Mouse (Mus musculus): ENCODE measurements around the gene Gsk3a.

Gene Gsk3a

DNA sequence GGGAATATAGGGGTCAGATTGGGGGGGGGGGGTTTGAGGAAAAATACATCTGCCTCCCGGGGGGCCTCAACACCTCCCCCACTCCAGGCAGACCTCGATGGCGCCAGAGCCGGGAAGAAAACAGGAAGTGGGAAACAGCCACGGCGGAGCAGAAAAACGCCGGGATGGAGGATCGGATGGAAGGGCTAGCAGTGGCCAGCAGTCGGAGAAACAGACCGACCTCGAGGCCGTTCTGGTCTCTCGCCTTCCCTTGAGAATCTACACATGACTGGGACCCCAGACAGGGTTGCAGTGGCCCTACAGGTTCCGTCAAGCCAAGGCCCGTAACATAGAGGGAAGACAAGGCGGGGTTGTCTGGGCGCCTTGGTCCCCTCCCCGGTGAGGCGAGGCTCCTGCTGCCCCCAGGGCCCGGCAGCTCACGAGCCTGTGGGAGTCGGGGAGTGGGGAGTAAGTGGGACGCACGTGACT lies 11.2 kb upstream of the Gsk3a start:
- no peak for DNase-seq

GRCm38 (mm10) chr7:25248018-25248647 lies 10.5 kb upstream of the Gsk3a start:
- peak; percentile 79 for DNase-seq

GRCm38 (mm10) chr7:25247498-25247897 lies 9.8 kb upstream of the Gsk3a start:
- no peak for DNase-seq

GRCm38 (mm10) chr7:25246759-25247137 lies 9.1 kb upstream of the Gsk3a start:
- DNase-seq = peak; percentile 56

- DNase-seq = peak; percentile 43
These were observed 8.6 kb upstream of the Gsk3a start for GRCm38 (mm10) chr7:25246079-25246758.

DNA sequence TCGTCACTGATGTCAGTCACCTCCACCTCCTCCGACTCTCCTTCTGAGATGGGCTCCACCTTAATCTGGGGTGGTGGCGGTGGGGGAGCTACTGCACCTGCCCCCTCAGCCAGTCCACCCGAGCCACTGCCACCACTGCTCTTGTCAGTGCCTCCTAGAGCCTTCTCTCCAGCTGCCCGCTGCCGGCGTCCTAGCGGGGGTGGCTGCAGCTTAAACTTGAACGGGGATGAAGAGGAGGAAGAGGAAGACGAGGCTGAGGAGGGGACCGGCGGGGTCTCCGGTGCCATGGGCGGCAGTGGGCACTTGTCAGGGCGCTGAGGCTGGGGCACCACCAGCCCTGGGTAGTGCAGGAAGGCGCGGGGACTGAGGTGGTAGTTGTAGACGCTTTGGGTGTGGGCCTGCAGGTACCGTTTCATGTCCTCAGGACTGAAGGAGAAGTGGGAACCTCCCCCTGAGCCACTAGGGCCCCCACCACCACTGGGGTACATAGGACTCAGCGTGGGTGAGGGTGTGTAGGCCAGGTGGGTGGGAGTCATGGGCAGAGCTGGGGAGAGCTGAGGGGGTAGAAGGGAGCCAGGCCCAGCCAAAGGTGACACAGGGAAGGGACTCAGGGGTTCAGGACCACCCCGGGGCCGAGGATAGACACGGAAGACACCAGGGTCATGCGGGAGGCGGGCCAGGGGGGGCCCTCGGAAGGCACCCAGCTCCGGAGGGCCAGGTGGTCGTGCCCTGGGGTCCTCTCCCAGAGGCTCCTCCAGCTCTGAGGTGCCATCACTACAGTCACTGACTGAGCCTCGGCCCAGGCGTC lies 7.1 kb upstream of the Gsk3a start:
- DNase-seq = no peak

- no peak for DNase-seq
These were observed 5.7 kb upstream of the Gsk3a start for GRCm38 (mm10) chr7:25243361-25243760.

GRCm38 (mm10) chr7:25241062-25241461 lies 3.4 kb upstream of the Gsk3a start:
- peak; percentile 82 for DNase-seq

DNA sequence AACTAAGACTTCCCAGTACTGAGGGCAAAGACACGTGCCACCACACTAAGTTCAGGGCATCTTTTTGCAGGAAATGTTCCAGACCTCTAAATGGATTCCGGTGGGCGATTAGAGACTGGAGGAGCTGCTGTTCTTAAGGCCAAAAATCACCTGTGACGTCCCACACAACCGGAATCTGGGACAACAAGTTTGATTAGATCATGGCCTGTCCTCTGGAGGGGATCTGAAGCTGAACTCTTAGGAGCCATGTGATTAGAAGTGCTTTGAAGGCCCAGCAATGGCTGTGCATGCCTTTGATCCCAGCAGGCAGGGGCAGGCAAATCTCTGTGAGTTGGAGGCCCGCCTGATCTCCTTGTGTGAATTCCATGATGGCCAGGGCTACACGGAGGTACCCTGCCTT lies 3.0 kb upstream of the Gsk3a start:
- DNase-seq = no peak

GRCm38 (mm10) chr7:25238829-25239623 lies 1.4 kb upstream of the Gsk3a start:
- peak; percentile 96 for DNase-seq

- peak; percentile 99 for DNase-seq
These were observed 510 bp upstream of the Gsk3a start for GRCm38 (mm10) chr7:25238015-25238706.

DNA sequence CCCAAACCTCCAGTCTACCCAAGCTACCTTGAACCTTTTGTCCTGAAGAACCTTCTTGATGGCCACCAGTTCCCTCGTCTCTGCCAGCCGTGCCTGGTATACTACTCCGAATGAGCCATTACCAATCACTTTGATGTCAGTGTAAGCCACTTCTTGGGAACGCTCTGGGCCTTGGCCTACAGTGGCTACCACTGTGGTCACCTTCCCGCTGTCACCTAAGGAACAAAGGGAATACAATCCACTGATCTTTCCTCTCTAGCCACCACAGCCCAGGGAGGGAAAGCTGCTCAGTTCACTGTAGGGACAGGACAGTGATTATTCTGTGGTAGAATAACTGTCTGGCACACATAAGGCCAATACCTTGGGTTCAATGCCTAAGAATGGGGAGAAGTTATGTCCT lies 2.1 kb downstream of the Gsk3a start:
- no peak for DNase-seq

- DNase-seq = no peak
These were observed 4.6 kb downstream of the Gsk3a start for GRCm38 (mm10) chr7:25233061-25233460.

GRCm38 (mm10) chr7:25232101-25232648 lies 5.5 kb downstream of the Gsk3a start:
- peak; percentile 12 for DNase-seq

- no peak for DNase-seq
These were observed 6.9 kb downstream of the Gsk3a start for GRCm38 (mm10) chr7:25230690-25231285.

DNA sequence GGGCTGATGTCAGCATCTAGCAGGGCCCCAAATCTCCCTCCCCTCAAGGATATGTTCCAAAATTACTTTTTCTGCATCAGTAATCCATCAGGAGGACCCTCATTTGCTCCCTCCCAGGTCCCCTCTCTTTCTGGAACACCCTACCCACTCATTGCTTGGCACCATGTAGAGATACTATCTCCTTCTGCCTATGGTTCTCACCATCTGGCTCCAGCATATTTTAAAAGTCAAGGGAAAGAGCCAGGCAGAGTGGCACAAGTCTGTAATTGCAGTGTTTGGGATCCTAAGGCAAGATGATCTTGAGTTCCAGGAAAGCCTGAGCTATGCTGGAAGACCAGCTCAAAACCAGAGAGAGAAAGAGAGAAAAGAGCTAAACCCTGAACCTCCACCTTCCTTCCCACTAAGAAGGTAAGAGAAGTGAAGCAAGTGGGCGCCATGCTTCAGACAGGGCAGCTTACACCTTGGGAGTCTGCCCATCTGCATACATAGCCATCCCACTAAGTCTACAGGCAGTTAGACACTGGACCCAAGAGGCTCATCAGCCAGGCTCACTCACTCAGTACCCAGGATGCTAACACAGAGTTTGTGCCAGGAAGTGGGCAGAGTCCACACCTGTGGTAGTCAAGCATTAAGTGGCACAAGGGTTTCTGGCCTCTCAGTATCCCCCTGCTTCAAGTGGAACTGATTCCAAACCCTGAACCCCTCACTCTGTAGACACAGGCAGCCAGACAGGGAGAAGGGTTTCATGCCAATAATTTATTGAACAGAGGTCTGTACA lies 9.9 kb downstream of the Gsk3a start:
- no peak for DNase-seq

DNA sequence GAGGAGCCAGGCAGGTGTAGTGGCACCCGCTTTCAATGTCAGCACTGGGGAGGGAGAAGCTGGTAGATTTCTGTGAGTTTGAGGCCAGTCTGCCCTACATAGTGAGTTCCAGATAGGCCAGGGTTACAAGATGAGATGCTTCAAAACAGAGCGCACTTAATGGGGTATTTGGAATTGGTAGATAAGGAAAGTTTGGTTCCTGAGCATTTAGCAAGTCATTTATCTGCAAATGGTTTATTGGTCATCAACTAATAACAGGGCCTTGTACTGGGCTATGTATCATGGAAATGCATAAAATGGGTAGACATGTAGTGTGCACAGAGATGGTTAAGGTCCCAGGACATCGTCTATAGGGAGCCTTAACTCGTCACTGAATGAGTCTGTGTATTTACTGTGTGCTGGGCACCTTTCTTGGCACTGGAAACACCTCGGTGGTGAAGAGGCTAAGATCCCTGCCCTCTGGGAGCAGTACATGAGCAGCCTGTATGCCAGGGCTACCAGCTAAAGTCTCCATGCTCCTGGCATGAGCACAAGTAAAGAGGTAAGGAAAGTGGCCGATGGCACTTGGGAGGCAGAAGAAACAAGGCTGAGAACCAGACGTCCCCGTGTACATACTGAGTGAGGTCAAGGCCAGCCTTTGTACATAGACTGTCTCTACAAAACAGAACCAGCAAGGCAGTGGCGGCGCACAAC lies 15.2 kb downstream of the Gsk3a start:
- DNase-seq = no peak

DNA sequence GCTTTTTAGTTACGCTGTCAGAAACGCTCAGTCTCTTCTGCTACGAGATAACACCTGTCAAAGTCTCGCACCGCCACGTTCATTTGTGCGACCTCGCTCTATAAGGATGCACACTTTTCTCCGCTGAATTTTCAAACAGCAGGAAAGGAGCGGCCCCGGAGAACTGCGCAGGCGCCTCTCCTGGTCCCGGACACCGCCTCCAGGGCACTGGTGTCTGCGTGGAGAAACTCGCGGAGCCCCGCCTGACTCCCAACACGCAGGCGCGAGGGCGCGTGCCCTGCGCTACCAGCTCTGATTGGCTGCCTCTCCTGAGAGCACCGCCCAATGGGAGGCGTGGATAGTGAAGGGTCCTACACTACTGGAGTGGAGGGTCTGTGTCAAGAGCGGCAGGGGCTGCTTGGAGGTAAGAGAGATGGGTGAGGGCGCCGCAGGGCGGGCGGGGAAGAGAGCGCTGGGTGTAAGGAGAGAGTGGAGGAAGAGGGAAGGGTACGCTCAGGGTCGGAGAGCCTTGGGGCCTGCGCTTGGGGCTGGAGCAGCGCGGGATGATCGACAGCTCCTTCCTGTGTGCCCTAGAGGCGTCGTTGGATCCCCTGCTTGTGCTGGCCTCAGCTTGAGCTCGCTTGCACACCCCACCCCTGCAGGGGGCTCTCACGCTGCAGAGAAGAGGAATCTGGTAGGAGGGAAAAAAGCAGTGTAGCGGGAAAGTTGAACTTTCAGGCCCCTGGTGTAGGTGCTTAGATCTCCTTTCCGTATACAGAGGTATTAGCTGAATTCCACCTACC lies 16.4 kb downstream of the Gsk3a start, which contains the start of gene Zfp526:
TSS of gene Zfp526 (plus strand) at position 324 of the 782 bp plus-strand sequence.
- DNase-seq = peak; percentile 99

GRCm38 (mm10) chr7:25220457-25221101 lies 17.1 kb downstream of the Gsk3a start, which contains the start of gene Dedd2:
Gene Dedd2 (minus strand): TSS chr7:25220615.
- DNase-seq = peak; percentile 23
